Mouse (Mus musculus) retina, adult 2 months (tissue): Measurements from ENCODE around the gene Pcsk6.
"Not testable (repeated sequence)": the region's sequence is repeated elsewhere in the genome, so short reads cannot be mapped to it uniquely, and the experiment has no call there.

ENCODE experiments used
- DNase-seq: peaks from one replicate; pipeline ENCODE4 v3.0.0-alpha.2; 2012; ENCODE audit warnings: low read depth, low spot score

Pcsk6 gene

GRCm38 (mm10) chr7:65881290-65881688 lies 19.8 kb downstream of the Pcsk6 start:
- DNase-seq = no peak

- DNase-seq = no peak
Measured at GRCm38 (mm10) chr7:65884928-65885327, 23.4 kb downstream of the Pcsk6 start.

- DNase-seq = no peak
Measured at GRCm38 (mm10) chr7:65885819-65886218, 24.3 kb downstream of the Pcsk6 start.

GRCm38 (mm10) chr7:65891831-65892230 lies 30.3 kb downstream of the Pcsk6 start:
- DNase-seq = no peak

- no peak for DNase-seq
Measured at GRCm38 (mm10) chr7:65892264-65892828, 30.8 kb downstream of the Pcsk6 start.

- DNase-seq = no peak
Measured at GRCm38 (mm10) chr7:65893546-65893945, 32.0 kb downstream of the Pcsk6 start.

GRCm38 (mm10) chr7:65895262-65895661 lies 33.7 kb downstream of the Pcsk6 start:
- DNase-seq = no peak

- no peak for DNase-seq
Measured at GRCm38 (mm10) chr7:65901231-65901630, 39.7 kb downstream of the Pcsk6 start.

GRCm38 (mm10) chr7:65902471-65903180 lies 41.1 kb downstream of the Pcsk6 start:
- DNase-seq = no peak

GRCm38 (mm10) chr7:65903456-65903855 lies 41.9 kb downstream of the Pcsk6 start:
- no peak for DNase-seq

GRCm38 (mm10) chr7:65906528-65907272 lies 45.2 kb downstream of the Pcsk6 start:
- DNase-seq = no peak

GRCm38 (mm10) chr7:65909343-65910127 lies 48.0 kb downstream of the Pcsk6 start:
- DNase-seq = no peak

- no peak for DNase-seq
Measured at GRCm38 (mm10) chr7:65913088-65913610, 51.6 kb downstream of the Pcsk6 start.

GRCm38 (mm10) chr7:65914761-65915301 lies 53.3 kb downstream of the Pcsk6 start:
- no peak for DNase-seq

- DNase-seq = no peak
Measured at GRCm38 (mm10) chr7:65915821-65916220, 54.3 kb downstream of the Pcsk6 start.

GRCm38 (mm10) chr7:65916566-65916965 lies 55.0 kb downstream of the Pcsk6 start:
- DNase-seq = no peak

- DNase-seq = no peak
Measured at GRCm38 (mm10) chr7:65918431-65918830, 56.9 kb downstream of the Pcsk6 start.

GRCm38 (mm10) chr7:65929398-65929797 lies 67.9 kb downstream of the Pcsk6 start:
- DNase-seq = no peak

- DNase-seq = no peak
Measured at GRCm38 (mm10) chr7:65930478-65930877, 68.9 kb downstream of the Pcsk6 start.

GRCm38 (mm10) chr7:65934238-65934970 lies 72.9 kb downstream of the Pcsk6 start:
- DNase-seq = not testable (repeated sequence)

- DNase-seq = no peak
Measured at GRCm38 (mm10) chr7:65935211-65935610, 73.7 kb downstream of the Pcsk6 start.
